Mouse (Mus musculus) olfactory bulb, adult 2 months (tissue): ENCODE measurements around the gene Sema3e.

ENCODE experiments used
- CTCF ChIP-seq: fragments of 200-500 bp; IDR thresholded peaks from 2 replicates; pipeline ENCODE4 v1.5.1; 2012; ENCODE audit warnings: low read depth, mild to moderate bottlenecking, low read length, moderate library complexity; ENCODE audit not compliant: insufficient read depth
- POLR2A ChIP-seq: fragments of 200-500 bp; IDR thresholded peaks from 2 replicates; pipeline ENCODE4 v1.6.1; 2012; ENCODE audit warnings: mild to moderate bottlenecking, low read depth, low read length, moderate library complexity; ENCODE audit not compliant: insufficient read depth

GRCm38 (mm10) chr5:14033302-14033701 is 8.2 kb downstream of the Sema3e start:
- no peak for TF ChIP-seq CTCF
- no peak for TF ChIP-seq POLR2A
